Mouse (Mus musculus): ENCODE measurements around the gene Tnrc18.

- no peak for TF ChIP-seq POLR2A (IDR thresholded peaks at IDR 0.05; ENCODE audit: borderline replicate concordance, control insufficient read depth, low read depth, low read length)
- TF ChIP-seq CTCF (IDR thresholded peaks at IDR 0.05; ENCODE audit: control insufficient read depth, insufficient read depth, low read length) = no peak
Observed at GRCm38 (mm10) chr5:142771964-142772363, 45.5 kb downstream of the Tnrc18 start.

All from bone marrow, adult 2 months (tissue).